30 mouse cellular contexts compared by ENCODE assay signal in genomic region chr9:107281241-107281987, GRCm38 (mm10). TPM values are rescaled to one million over a fixed set of nuclear protein-coding genes. Genes with fewer than 3 reads are reported as not detected.
A peak's percentile ranks its signal among the peaks of the same experiment; 100 is the strongest.
DNase-seq lines count a peak whose midpoint lies in the region; ATAC-seq and TF ChIP-seq lines count a peak whose summit lies in the region.
"Had no signal": no experiment of that assay in that cellular context is flagged by ENCODE, and none has a peak within 500 bp of the region (broad histone marks: within the 10 kb centered on the region; RNA-seq: fewer than 3 reads in every experiment).

No protein-coding gene starts in this region.

- H3K4me2 ChIP-seq in liver, embryonic 13.5 days, result no peak overlapping the region
- no peak overlapping the region for H3K4me2 ChIP-seq in liver, embryonic 11.5 days
- no peak overlapping the region for H3K4me2 ChIP-seq in hindbrain, embryonic 11.5 days (replicated peaks; ENCODE audit: low read depth, low read length)
- H3K4me2 ChIP-seq: embryonic facial prominence, embryonic 15.5 days; forebrain, embryonic 12.5 days; heart, embryonic 11.5 days; hindbrain, embryonic 13.5 days; lung, embryonic 15.5 days had no signal

- H3K4me1 ChIP-seq in liver, embryonic 13.5 days (replicated peaks), result peaks cover 42% of the 10 kb centered on the region
- H3K4me1 ChIP-seq in liver, embryonic 11.5 days (replicated peaks; ENCODE audit: control insufficient read depth, insufficient read depth, low read length), result peaks cover 26% of the 10 kb centered on the region
- peaks cover 7 to 43% of the 10 kb centered on the region in 2 experiments; a peak in 3 of 4 replicates for H3K4me1 ChIP-seq in ES-E14 (ENCODE audit: control insufficient read depth in 2 of 2, insufficient read depth in 2 of 2, low read length in 2 of 2, poor library complexity in 1 of 2)
- peaks cover 14% of the 10 kb centered on the region for H3K4me1 ChIP-seq in bone marrow, adult 2 months (ENCODE audit: control insufficient read depth, insufficient read depth, low read length)
- H3K4me1 ChIP-seq in hindbrain, embryonic 11.5 days (replicated peaks; ENCODE audit: control insufficient read depth, insufficient read depth, low read length), result no peaks in the 10 kb centered on the region

- no peak for ATAC-seq in liver, embryonic 13.5 days (ENCODE audit: low read depth)
- no peak for ATAC-seq in liver, embryonic 11.5 days (replicated peaks; ENCODE audit: low FRiP score)
- no peak for ATAC-seq in hindbrain, embryonic 11.5 days (ENCODE audit: low FRiP score)
- ATAC-seq: forebrain, postnatal 0 days; midbrain, embryonic 16.5 days had no signal

- 69% methylated on average over 5 of the region's 5 CpGs for WGBS in liver, embryonic 13.5 days (ENCODE audit: insufficient replicate concordance)
- 79% methylated on average over 5 of the region's 5 CpGs for WGBS in liver, embryonic 11.5 days
- WGBS in bone marrow, adult 2 months, result 45% methylated on average over 5 of the region's 5 CpGs
- 84% methylated on average over 5 of the region's 5 CpGs for WGBS in hindbrain, embryonic 11.5 days

- no peaks in the 10 kb centered on the region for H3K27me3 ChIP-seq in liver, embryonic 13.5 days
- no peaks in the 10 kb centered on the region for H3K27me3 ChIP-seq in liver, embryonic 11.5 days (replicated peaks; ENCODE audit: control insufficient read depth, insufficient read depth, low read length)
- H3K27me3 ChIP-seq in hindbrain, embryonic 11.5 days (ENCODE audit: control insufficient read depth, insufficient read depth, low read length), result no peaks in the 10 kb centered on the region
- H3K27me3 ChIP-seq: CH12.LX; embryonic facial prominence, embryonic 15.5 days; hindbrain, embryonic 13.5 days; lung, embryonic 15.5 days had no signal

- H3K36me3 ChIP-seq in liver, embryonic 13.5 days, result no peaks in the 10 kb centered on the region
- no peaks in the 10 kb centered on the region for H3K36me3 ChIP-seq in liver, embryonic 11.5 days (ENCODE audit: control insufficient read depth, insufficient read depth, low read length)
- H3K36me3 ChIP-seq in ES-E14 (ENCODE audit: control insufficient read depth, insufficient read depth, low read length, poor library complexity, severe bottlenecking), result peaks cover 8% of the 10 kb centered on the region; the same call in 1 of the 2 replicates
- no peaks in the 10 kb centered on the region for H3K36me3 ChIP-seq in hindbrain, embryonic 11.5 days (ENCODE audit: control insufficient read depth, insufficient read depth, low read length)
- H3K36me3 ChIP-seq: embryonic facial prominence, embryonic 10.5 days; embryonic facial prominence, embryonic 15.5 days; forebrain, embryonic 12.5 days; hindbrain, embryonic 13.5 days; lung, embryonic 15.5 days; midbrain, embryonic 10.5 days had no signal

- peak overlapping the region; percentile 4; the same call in 1 of the 2 replicates for H3K27ac ChIP-seq in liver, embryonic 13.5 days
- no peak overlapping the region for H3K27ac ChIP-seq in liver, embryonic 11.5 days (ENCODE audit: low read depth, low read length)
- peak overlapping the region; percentile 83; the same call in 1 of the 2 replicates for H3K27ac ChIP-seq in ES-E14 (ENCODE audit: insufficient read depth, low read depth, low read length, poor library complexity, severe bottlenecking)
- H3K27ac ChIP-seq in bone marrow, adult 2 months (ENCODE audit: control insufficient read depth, insufficient read depth, low read depth, low read length, poor library complexity), result peak overlapping the region; percentile 85
- no peak overlapping the region for H3K27ac ChIP-seq in hindbrain, embryonic 11.5 days (ENCODE audit: low read depth, low read length)
- H3K27ac ChIP-seq: embryonic facial prominence, embryonic 10.5 days; forebrain, embryonic 12.5 days; hindbrain, embryonic 13.5 days; lung, embryonic 15.5 days; midbrain, embryonic 10.5 days had no signal

- no peak for DNase-seq in liver, embryonic 13.5 days
- DNase-seq in liver, embryonic 11.5 days (ENCODE audit: low spot score), result no peak
- DNase-seq in 416B (ENCODE audit: low read depth) (peak; percentile 89), ES-E14 (ENCODE audit: low read depth, low spot score) (no peak)
- DNase-seq in cerebellum, postnatal 25 days, result no peak
- no peak for DNase-seq in hindbrain, embryonic 11.5 days (ENCODE audit: low spot score)
- no peak for DNase-seq in spleen, postnatal 36 days (ENCODE audit: low spot score in 2 of 2)
- DNase-seq: adrenal gland, postnatal 25 days; cerebellum, adult 18-20 months; cerebellum, postnatal 10 days; forebrain, postnatal 0 days; gastrocnemius, postnatal 25 days; heart, adult 11 months; heart, postnatal 36 days; kidney, postnatal 14 days; layer of hippocampus, adult 9-11 months; right cerebral cortex, postnatal 25 days had no signal

- H3K9ac ChIP-seq in liver, embryonic 13.5 days, result no peak overlapping the region
- H3K9ac ChIP-seq in liver, embryonic 11.5 days (ENCODE audit: low read depth, low read length), result no peak overlapping the region
- H3K9ac ChIP-seq in ES-E14 (ENCODE audit: insufficient read depth, low read depth, low read length, poor library complexity, severe bottlenecking), result no peak overlapping the region
- H3K9ac ChIP-seq in hindbrain, embryonic 11.5 days (ENCODE audit: low read depth, low read length), result no peak overlapping the region
- H3K9ac ChIP-seq: embryonic facial prominence, embryonic 15.5 days; forebrain, embryonic 12.5 days; forebrain, postnatal 0 days; hindbrain, embryonic 13.5 days; lung, embryonic 15.5 days had no signal

- TF ChIP-seq POLR2A in bone marrow, adult 2 months (IDR thresholded peaks at IDR 0.05; ENCODE audit: borderline replicate concordance, control insufficient read depth, low read depth, low read length), result no peak

- no peak overlapping the region for H3K4me3 ChIP-seq in liver, embryonic 13.5 days (replicated peaks)
- H3K4me3 ChIP-seq in liver, embryonic 11.5 days (ENCODE audit: low read depth, low read length), result no peak overlapping the region
- no peak overlapping the region for H3K4me3 ChIP-seq in ES-E14 (ENCODE audit: insufficient read depth in 1 of 2, low read depth in 1 of 2, low read length in 2 of 2, poor library complexity in 1 of 2, severe bottlenecking in 1 of 2)
- no peak overlapping the region for H3K4me3 ChIP-seq in bone marrow, adult 2 months (replicated peaks; ENCODE audit: control insufficient read depth, low read depth, low read length)
- H3K4me3 ChIP-seq in hindbrain, embryonic 11.5 days (ENCODE audit: low read depth, low read length), result no peak overlapping the region
- H3K4me3 ChIP-seq: embryonic facial prominence, embryonic 10.5 days; embryonic facial prominence, embryonic 15.5 days; forebrain, embryonic 12.5 days; hindbrain, embryonic 13.5 days; lung, embryonic 15.5 days; midbrain, embryonic 10.5 days had no signal

- TF ChIP-seq CTCF in bone marrow, adult 2 months (IDR thresholded peaks at IDR 0.05; ENCODE audit: control insufficient read depth, insufficient read depth, low read length), result no peak

- H3K9me3 ChIP-seq in liver, embryonic 13.5 days (replicated peaks), result no peaks in the 10 kb centered on the region
- no peaks in the 10 kb centered on the region for H3K9me3 ChIP-seq in liver, embryonic 11.5 days (ENCODE audit: control insufficient read depth, low read length)
- no peaks in the 10 kb centered on the region for H3K9me3 ChIP-seq in ES-E14 (ENCODE audit: control insufficient read depth, insufficient read depth, low read depth, low read length)
- no peaks in the 10 kb centered on the region for H3K9me3 ChIP-seq in hindbrain, embryonic 11.5 days (ENCODE audit: control insufficient read depth, low read length)
- H3K9me3 ChIP-seq: embryonic facial prominence, embryonic 10.5 days; embryonic facial prominence, embryonic 15.5 days; forebrain, embryonic 12.5 days; hindbrain, embryonic 13.5 days; lung, embryonic 15.5 days; midbrain, embryonic 10.5 days had no signal

- in situ Hi-C loops in ES-E14 (cut with MboI; ENCODE audit: low sequenced_read_pairs in 2 of 2, unreplicated experiment in 2 of 2), result no loop called here

RNA-seq across cellular contexts. Expression of gene Mapkapk3, which starts 8.3 kb away (rescaled TPM):
- polyA plus RNA-seq in liver, embryonic 13.5 days (2015; fragmentation: Nextera tagmentation; extraction: Ambion mirVana), result 9.1 and 10.2 TPM in 2 replicates
- 17.1 and 19.2 TPM in 2 replicates for polyA plus RNA-seq in liver, embryonic 11.5 days (2014; fragmentation: Nextera tagmentation; extraction: Ambion mirVana)
- total RNA-seq in ES-E14 (2012; rRNA removed), result 25.7 and 49.1 TPM in 2 replicates
- 16.9 and 46.9 TPM in 2 replicates for polyA plus RNA-seq in bone marrow, adult 2 months (2011; ENCODE audit: insufficient read depth, insufficient read length, low replicate concordance, missing spikeins)
- polyA plus RNA-seq in hindbrain, embryonic 11.5 days (2014; fragmentation: Nextera tagmentation; extraction: Ambion mirVana), result 2.6 and 3.4 TPM in 2 replicates

RNA-seq across cellular contexts. Expression of gene Cish, which starts 14.4 kb away (rescaled TPM):
- 10.7 and 12.2 TPM in 2 replicates for polyA plus RNA-seq in liver, embryonic 13.5 days (2015; fragmentation: Nextera tagmentation; extraction: Ambion mirVana)
- 6.1 and 9.9 TPM in 2 replicates for polyA plus RNA-seq in liver, embryonic 11.5 days (2014; fragmentation: Nextera tagmentation; extraction: Ambion mirVana)
- total RNA-seq in ES-E14 (2012; rRNA removed), result 1.5 and 2.5 TPM in 2 replicates
- polyA plus RNA-seq in bone marrow, adult 2 months (2011; ENCODE audit: insufficient read depth, insufficient read length, low replicate concordance, missing spikeins), result 2.5 and 7.0 TPM in 2 replicates
- 2.8 and 6.5 TPM in 2 replicates for polyA plus RNA-seq in hindbrain, embryonic 11.5 days (2014; fragmentation: Nextera tagmentation; extraction: Ambion mirVana)

RNA-seq across cellular contexts. Expression of gene Dock3, which starts 49.7 kb away (rescaled TPM):
- 0.09 and 0.19 TPM in 2 replicates for polyA plus RNA-seq in liver, embryonic 13.5 days (2015; fragmentation: Nextera tagmentation; extraction: Ambion mirVana)
- polyA plus RNA-seq in liver, embryonic 11.5 days (2014; fragmentation: Nextera tagmentation; extraction: Ambion mirVana), result 0.41 and 1.1 TPM in 2 replicates
- total RNA-seq in ES-E14 (2012; rRNA removed), result 3.3 TPM in 2 replicates
- 0.83 TPM in 1 of 2 replicates, not detected in the other for polyA plus RNA-seq in bone marrow, adult 2 months (2011; ENCODE audit: insufficient read depth, insufficient read length, low replicate concordance, missing spikeins)
- 4.9 and 7.7 TPM in 2 replicates for polyA plus RNA-seq in hindbrain, embryonic 11.5 days (2014; fragmentation: Nextera tagmentation; extraction: Ambion mirVana)
- total RNA-seq: liver, adult 2 months; neutrophil, adult 5-6 weeks had no signal
- polyA plus RNA-seq: liver, adult 2 months had no signal

RNA-seq across cellular contexts. Expression of gene Hemk1, which starts 56.7 kb away (rescaled TPM):
- polyA plus RNA-seq in liver, embryonic 13.5 days (2015; fragmentation: Nextera tagmentation; extraction: Ambion mirVana), result 3.6 and 3.8 TPM in 2 replicates
- polyA plus RNA-seq in liver, embryonic 11.5 days (2014; fragmentation: Nextera tagmentation; extraction: Ambion mirVana), result 8.2 and 8.7 TPM in 2 replicates
- 29.1 and 41.3 TPM in 2 replicates for total RNA-seq in ES-E14 (2012; rRNA removed)
- 18.2 and 30.2 TPM in 2 replicates for polyA plus RNA-seq in bone marrow, adult 2 months (2011; ENCODE audit: insufficient read depth, insufficient read length, low replicate concordance, missing spikeins)
- 9.7 and 10.8 TPM in 2 replicates for polyA plus RNA-seq in hindbrain, embryonic 11.5 days (2014; fragmentation: Nextera tagmentation; extraction: Ambion mirVana)

RNA-seq across cellular contexts. Expression of gene 6430571L13Rik, which starts 59.0 kb away (rescaled TPM):
- polyA plus RNA-seq in liver, embryonic 13.5 days (2015; fragmentation: Nextera tagmentation; extraction: Ambion mirVana), result 0.03 and 0.09 TPM in 2 replicates
- 0.05 and 0.10 TPM in 2 replicates for polyA plus RNA-seq in liver, embryonic 11.5 days (2014; fragmentation: Nextera tagmentation; extraction: Ambion mirVana)
- total RNA-seq in ES-E14 (2012; rRNA removed), result 0.45 and 0.95 TPM in 2 replicates
- polyA plus RNA-seq in bone marrow, adult 2 months (2011; ENCODE audit: insufficient read depth, insufficient read length, low replicate concordance, missing spikeins), result not detected in 2 replicates
- polyA plus RNA-seq in hindbrain, embryonic 11.5 days (2014; fragmentation: Nextera tagmentation; extraction: Ambion mirVana), result 1.6 and 1.9 TPM in 2 replicates
- total RNA-seq: neutrophil, adult 5-6 weeks had no signal
- polyA plus RNA-seq: macrophage had no signal

Comparison
In these comparisons a context has a peak if more than half of its experiments do, and no peak if none do; other contexts are left out.
1. H3K27ac ChIP-seq: peak in liver, embryonic 13.5 days (single experiment), ES-E14 (single experiment) and bone marrow, adult 2 months (single experiment); none in liver, embryonic 11.5 days (single experiment) and hindbrain, embryonic 11.5 days (single experiment).